Mouse (Mus musculus): ENCODE measurements around the gene Fmnl3. TPM values are rescaled to one million over a fixed set of nuclear protein-coding genes. Genes with fewer than 3 reads are reported as not detected.
A peak's percentile ranks its signal among the peaks of the same experiment; 100 is the strongest.

The Fmnl3 gene
- total RNA-seq (2021) = 10 to 100 TPM; 40.3 to 43.0 TPM

DNA sequence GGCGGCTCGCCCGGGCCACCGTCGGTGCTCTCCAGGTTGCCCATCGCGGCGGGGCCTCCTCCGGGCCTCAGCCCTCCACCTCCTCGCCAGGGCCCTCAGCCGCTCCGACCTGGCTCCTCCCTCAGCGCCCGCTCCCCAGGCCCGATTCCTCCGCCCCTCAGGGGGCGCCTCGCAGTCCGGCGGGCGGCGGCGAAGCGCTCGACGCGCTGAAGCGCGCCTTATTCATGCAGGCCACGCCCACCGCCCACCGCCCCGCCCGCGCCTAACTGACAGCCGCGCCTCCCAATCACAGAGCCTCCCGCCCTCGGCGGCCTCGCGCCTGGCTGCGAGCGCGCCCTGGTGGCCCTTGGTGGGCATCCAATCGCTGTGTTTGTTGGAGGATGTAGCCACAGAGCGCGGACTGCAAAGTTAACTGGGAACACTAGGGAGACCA is at the start of gene Fmnl3:
Gene Fmnl3 (minus strand): TSS at position 224 of the 433 bp plus-strand sequence.
- intact Hi-C loops (cut with DNase I) = loop anchor here (1.0 to 2.0 kb wide), 2 partner anchors 37 to 53 kb away; no protein-coding TSS in a partner anchor
- peak; percentile 98 to 99 for DNase-seq

DNA sequence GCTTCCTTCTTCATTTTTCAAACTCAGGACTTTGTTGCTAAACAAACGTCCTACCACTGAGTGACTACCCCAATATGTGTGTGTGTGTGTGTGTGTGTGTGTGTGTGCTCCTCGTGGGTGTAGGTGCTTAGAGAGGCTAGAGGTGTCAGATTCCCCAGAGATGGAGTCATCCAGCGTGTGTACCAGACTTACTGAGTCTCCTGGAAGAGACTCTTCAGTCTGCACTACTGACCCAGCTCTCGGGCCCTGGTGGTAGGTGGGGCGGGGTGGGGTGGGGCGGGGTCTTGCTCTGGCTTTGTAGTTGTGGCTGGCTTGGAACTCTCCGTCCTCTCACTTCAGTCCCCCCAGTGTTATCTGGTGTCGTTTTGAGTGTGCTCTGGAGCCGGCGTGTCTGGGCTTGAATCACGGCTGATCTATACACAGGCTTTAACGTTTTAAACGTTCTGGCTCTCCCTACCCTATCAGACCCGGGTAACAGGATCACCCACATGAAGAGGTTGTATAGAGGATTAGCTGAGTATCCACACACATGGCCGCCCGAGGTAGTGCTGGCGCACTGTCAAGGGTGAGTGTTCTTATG is 47.5 kb upstream of the Fmnl3 start:
- DNase-seq = no peak
- intact Hi-C loops (cut with DNase I) = no loop called here

DNA sequence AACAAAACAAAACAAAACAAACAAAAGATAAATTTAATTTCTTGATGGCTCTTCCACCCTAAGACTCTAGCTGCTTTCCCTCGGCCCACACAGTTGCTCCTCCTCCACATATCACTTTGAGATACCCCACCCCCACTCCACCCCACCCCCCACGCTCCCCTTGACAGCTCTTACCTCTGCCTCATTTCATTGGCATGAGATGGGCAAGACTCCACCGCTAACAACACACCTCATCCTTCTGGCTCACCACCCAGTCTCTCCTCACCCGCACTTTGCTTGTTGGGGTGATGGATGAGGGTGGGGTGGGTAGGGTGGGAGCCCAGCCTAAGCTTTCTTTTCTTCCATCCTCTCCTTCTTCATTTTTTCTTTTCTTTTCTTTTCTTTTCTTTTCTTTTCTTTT is 46.7 kb upstream of the Fmnl3 start:
- intact Hi-C loops (cut with DNase I) = loop anchor here (1.0 kb wide), 1 partner anchor 52 kb away; no protein-coding TSS in a partner anchor
- DNase-seq = no peak

DNA sequence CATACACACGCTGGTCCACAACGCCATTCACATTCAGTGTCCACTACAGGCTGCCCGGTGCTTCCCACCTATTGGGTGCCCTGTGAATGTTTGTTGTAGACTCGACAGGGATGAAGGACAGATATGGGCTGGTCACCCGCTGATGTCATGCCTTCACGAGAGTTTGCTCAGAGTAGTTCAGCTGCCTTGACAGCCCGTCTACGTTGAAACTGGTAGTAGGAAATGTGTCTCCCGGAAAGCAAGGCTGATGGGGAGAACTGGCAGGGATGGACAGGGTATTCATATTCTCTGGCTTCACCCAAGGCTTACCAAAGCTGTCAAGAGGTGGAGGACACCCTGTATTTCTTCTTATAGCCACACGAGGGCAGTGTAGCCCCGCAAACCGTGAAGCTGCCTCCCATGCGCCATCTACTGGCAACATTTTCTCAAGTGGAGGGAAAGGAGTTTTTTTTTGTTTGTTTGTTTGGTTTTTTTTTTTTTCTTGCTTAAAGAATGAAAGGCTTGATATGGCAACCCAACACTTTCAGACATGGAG is 46.1 kb upstream of the Fmnl3 start:
- intact Hi-C loops (cut with DNase I) = loop anchor here (1.0 kb wide), 1 partner anchor 53 kb away; no protein-coding TSS in a partner anchor
- peak; percentile 86 to 92 for DNase-seq

DNA sequence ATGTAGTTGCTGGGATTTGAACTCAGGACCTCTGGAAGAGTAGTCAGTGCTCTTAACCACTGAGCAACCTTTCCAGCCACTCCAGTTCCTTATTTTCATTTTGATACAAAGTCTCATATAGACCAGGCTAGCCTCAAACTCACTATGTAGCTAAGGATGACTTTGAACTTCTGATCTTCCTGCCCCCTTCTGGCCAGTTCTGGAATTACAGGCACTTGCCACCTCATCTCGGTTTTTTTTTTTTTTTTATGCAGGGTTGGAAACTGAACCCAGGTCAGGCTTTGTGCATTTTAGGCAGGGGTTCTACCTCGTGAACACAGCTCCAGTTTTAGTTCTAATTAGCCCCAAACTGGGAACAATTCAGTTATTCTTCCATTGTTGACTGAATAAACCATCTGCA is 45.5 kb upstream of the Fmnl3 start:
- intact Hi-C loops (cut with DNase I) = loop anchor here (1.0 kb wide), 1 partner anchor 54 kb away; no protein-coding TSS in a partner anchor
- peak; percentile 49 to 75 for DNase-seq

DNA sequence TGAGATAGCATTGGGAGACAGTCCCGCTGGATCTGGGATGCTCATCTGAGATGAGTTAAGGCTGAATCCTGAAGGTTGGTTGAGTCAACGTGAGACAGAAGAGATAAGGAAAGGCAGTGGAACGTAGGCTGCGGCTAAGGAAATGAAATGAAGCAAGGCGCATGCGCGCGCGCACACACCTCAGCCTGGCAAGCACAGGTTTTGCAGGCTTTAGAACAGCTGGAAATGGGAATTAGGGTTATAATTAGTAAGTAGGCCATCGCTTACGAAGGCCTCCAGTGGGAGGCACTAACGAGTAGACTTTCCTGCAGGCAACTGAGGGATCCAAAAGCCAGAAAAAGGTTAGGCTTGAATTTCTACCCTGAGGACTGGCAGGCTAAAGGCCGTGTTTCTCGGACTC is 41.5 kb upstream of the Fmnl3 start:
- intact Hi-C loops (cut with DNase I) = no loop called here

DNA sequence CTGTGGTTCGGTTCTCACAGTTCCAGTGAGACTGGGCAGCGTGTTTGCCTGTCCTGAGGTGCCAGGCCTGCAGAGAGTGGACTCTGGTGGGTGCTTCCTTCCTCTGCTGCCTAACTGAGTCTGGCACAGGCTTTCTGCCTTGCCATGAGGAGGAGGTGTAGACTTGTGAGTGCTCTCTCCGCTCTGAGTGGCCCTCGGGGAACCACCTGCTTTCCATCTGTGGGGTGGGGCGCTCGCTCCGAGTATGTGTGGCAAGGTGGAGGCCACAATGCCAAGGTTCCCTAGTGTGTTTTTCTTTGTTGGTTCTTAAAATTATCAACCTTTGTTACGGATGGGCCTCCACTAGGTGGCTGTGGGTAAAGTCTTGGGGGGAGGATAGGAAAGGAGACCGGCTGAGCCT is 38.6 kb upstream of the Fmnl3 start:
- intact Hi-C loops (cut with DNase I) = no loop called here
- DNase-seq = no peak

More for the DNA sequence above, 41.5 kb upstream of the Fmnl3 start:
- DNase-seq = no peak

DNA sequence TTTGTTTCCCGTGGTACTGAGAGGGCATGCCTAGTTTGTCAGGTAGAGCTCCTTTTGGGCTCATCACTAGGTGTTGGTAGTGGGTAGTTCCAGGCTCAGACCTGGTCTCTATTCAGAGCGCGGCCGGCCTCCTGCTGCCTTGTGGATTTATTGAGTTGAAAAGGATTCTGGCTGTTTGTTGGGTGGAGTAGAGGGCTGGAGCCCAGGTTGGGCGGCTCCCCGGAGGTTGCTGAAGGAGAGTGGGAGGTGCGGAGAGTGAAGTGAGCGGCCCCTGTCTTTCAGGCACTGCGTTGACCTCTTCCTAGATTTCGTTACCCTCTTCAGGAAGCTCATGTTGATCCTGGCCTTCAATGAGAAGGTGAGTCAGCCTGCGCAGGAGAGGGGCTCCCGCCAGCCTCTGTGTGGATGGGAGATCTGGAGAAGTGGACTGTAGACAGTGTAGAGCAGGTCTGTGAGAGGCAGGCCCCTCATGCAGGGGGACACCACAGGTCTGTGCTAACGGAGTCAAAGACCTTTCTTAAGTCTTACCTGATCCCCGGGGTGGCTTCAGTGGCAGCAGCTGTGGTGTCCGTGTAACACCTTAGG is 36.8 kb upstream of the Fmnl3 start:
- DNase-seq = no peak
- intact Hi-C loops (cut with DNase I) = no loop called here

DNA sequence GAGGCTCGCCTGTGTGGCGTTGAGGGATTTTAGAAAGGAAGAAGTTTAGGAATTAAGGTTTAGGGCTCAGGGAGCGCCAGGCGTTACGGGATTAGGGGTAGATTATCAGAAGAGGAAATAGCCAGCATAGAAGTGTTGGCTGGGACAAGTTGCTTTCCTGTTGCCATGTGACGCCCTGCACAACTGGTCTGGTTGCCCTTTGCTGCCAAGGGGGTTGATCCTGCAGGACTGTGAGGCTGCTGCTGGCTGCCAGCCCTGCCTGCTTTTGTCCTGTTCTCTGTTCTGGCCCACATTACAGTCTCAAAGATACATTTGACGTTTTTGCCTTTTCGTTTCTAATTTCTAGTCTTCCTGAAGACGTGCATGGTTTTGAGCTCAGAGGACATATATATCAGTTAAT is 34.9 kb upstream of the Fmnl3 start:
- peak; percentile 70 to 77 for DNase-seq
- intact Hi-C loops (cut with DNase I) = no loop called here

DNA sequence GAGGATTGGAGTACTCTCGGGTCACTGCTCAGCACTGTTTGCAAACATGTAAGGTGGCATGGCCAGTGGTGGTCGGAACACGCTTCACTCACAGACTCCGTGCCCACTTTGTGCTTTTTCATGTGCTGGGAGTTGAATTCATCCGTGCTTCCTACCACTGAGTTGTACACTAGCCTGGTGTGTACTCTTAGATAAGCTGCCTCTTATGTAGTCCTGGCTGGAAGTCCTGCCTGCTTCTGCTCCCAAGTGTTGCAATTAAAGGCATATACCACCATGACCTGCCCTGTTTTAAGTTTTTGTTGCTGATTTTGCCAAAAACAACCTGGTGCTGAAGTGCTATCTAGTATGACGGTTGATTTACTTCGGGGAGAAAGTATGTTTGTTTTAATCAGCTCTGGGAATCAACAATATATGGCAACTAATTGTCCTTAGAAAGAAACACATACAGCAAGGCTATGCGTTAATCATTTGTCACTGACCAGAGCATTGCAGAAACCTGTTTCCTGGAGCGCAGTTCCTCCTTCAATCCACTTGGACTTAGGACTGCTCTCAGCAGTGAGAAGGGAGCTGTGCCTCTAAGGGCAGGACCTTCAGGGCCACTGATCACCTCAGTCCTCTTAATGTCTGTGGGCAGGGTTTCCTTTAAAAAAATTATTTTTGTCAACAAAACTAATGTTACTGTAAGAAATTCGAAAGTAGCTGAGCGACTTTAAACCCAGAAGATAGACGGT is 33.0 kb upstream of the Fmnl3 start:
- intact Hi-C loops (cut with DNase I) = no loop called here
- no peak for DNase-seq

DNA sequence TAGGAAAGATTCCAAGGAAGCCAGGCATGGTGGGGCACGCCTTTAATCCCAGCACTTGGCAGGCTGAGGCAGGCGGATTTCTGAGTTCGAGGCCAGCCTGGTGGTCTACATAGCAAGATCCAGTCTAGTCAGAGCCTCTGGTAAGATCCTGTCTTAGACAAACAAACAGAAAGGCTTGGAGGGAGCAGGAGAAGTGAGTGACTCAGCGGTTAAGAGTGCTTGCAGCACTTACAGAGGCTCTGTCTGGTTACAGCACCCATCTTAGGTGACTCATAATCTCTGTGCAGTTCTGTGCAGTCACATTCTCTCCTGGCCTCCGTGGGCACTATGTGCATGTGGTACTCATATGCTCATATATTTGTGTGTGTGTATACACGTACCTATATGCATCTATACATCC is 30.3 kb upstream of the Fmnl3 start:
- intact Hi-C loops (cut with DNase I) = no loop called here
- no peak for DNase-seq

DNA sequence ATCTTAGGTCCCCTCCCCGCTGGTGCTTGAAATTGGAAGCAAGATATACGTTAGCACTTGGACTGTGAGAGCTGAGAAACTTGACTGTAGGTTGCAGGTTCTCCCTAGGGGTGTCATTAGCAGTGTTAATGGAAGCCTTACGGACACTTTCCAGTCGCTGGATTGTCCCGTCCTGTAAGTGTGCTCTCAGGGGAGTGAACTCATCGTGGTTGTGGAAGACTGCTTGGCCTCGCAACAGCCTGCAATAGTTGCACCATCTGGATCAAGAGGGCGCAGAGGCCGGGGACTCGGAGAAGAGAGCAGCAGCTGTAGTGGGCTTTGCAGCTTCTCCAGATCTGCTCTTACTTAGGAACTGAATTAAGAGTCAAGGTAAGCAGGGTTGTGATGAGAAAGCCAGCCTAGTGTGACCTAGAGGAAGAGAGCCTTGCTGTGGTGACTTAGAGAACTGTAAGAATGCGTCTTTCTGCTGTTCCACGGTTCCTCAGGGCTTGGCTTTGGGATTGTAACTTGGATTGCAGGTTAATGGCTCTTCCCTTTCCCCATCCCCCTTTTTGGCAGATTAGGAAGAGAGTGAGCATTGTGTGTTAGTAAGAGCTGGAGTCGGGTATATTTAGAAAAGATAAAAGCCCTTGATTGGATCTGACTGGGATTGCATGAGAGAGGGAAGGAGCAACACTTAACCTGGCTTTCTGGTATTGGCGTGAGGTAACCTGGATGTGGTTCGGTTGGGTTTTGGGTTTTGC is 29.4 kb upstream of the Fmnl3 start:
- DNase-seq = peak in 1 of 2 experiments; percentile 38
- intact Hi-C loops (cut with DNase I) = no loop called here

DNA sequence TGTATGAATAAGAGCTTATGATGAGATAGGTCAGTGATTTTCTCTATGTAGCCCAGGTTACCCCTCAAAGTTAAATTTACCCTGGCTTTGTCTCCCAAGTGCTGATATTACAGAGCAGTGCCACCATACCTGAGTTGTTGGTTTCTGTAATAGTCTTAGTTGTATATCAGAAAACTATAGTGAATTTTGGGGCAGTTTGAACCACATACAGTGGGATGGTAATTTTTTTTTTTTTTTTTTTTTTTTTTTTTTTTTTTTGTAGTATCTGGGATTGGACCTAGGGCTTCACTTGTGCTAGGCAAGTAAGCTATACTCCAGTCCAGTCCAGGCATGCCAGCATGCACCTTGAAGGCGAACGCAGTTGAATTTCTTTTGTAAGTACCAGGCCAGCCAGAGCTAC is 27.3 kb upstream of the Fmnl3 start:
- intact Hi-C loops (cut with DNase I) = no loop called here
- no peak for DNase-seq

DNA sequence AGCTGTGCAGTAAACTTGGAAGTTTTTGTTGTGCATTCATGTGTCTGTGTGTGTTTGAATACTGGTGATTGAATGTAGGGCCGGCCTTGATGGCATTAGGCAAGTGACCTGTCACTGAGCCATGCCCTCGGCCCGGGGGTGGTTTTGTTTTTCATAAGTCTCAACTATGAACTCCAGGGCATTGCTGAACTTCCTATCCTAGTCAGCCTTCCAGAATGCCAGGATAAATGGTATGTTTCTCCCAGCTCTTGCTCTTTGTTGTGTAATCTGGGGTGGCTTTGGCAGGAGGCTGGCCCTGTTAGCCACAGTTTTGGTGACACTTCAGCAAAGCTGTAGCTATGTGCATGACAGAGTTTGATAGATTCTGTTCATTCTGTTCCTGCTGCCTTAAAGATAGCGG is 26.6 kb upstream of the Fmnl3 start:
- intact Hi-C loops (cut with DNase I) = no loop called here
- no peak for DNase-seq

DNA sequence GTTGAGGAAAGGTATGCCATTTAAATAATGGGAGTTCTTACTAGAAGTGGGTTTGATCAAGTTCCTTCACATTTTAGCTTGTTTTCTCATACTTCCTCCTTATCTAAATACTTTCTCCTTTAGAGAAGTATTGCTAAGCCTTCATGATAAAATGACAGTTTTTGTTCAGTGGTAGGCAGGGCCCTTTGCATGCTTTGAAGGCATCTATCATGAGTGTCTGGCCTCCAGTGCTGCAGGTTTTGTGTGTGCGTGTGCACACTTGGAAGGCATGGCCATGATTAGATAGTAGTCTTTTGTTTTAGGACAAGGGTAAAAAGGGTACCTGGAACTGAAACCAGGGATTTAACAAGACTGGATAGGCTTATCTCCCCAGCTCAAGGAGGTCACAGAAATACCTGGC is 26.2 kb upstream of the Fmnl3 start:
- intact Hi-C loops (cut with DNase I) = no loop called here

DNA sequence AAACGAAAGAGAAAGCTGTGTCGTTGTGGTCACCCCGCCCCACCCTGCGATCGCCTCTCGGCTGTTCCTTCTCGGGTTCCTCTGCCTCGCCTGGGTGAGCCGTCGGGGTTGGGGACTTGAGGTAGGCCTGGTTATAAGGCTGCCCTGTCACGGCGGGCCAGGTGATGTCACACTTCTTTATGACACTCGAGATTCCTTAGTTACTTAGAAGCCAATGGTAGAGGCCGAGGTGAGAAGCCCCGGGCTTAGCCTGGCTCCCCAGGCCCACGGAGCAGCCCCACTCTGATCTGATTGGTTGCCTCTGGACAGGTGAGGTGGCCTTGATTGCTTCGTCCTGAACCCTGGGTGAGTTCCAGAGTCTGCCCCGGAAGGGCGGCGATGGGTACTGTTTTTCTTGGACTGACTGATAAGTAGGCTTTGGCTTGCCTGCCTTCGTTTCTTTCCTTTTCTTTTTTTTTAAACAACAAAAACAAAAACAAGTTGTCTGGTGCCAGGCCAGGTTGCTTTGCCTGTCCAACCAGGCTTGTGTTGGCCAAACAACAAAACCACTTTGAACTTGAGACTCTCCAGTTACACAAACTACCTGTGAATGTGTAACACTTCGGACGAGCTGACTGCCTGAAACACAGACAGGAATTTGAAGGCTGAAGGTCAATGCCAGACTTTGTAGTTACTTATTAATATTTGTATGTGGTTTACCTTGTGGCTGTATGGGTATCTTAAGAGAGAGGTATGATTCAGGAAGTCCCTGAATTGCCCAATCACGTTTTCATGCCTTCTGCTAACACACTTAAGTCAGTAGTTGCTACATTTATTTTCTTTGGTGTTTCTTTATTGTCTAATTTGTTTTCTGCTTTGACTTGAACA is 23.3 kb upstream of the Fmnl3 start:
- DNase-seq = peak in 1 of 2 experiments; percentile 75
- intact Hi-C loops (cut with DNase I) = no loop called here

More for the DNA sequence above, 26.2 kb upstream of the Fmnl3 start:
- DNase-seq = no peak

DNA sequence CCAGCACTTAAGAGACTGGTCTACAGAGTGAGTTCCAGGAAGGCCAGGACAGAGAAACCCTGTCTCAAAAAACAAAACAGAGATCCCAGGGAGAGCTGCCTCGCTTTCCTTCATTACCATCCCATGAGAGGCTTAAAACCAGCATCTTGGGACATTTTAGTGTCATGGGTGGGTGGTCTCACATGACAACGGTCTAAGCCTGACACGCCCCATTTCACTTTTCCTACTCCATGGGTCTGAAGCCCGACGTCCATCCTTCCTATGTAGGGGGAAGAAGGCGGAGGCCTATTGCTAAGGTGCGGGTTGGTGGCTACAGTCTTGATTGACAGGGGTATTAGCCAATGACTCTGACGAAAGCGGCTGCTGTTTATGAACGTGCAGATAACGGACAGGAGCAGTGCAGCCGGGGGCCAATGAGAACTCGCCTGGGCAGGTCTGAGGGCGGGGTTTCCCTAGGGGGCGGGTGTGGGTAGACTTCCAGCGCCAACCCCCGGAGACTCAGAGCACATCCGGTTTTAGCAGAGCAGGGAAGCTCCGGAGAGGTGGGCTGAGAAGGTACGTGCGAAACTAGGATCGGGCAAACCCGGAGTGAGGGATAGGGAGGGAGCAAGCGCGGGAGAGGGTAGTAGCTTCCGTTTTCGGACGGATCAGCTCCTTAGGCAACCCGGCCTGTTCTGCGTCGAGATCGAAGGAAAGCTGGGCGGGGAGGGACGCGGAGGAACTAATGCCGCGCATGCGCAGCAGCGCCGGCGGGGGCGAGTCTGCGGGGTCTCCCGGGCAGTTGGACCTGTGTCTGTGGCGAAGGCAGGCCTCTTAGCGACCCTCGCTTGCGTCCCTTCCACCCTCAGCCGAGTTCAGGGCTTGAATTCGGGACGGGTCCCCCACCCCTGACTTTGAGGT is 22.5 kb upstream of the Fmnl3 start, which contains the start of gene Tmbim6:
Gene Tmbim6 (plus strand): TSS at position 397 of the 900 bp plus-strand sequence.
- intact Hi-C loops (cut with DNase I) = no loop called here
- peak; percentile 99 to 100 for DNase-seq

DNA sequence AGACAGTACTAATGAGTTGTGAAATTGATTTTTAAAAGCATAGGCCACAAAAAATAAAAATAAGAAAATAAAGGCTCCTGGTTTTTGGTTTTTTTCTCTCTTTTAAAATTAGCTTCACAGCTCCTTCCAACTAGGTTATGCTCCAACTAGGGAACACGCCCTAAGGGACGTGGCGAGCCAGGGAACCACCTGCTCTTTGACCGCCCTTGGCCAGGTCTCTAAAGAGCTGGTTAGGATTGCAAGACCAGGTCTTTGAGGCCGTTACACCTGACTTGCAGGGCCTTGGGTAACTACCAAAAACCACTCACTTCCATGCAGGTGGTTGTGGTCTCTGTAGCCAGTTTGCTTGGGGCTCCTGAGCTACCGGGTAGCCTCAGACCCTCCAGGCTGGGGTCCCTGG is 21.7 kb upstream of the Fmnl3 start:
- DNase-seq = no peak
- intact Hi-C loops (cut with DNase I) = loop anchor here (2.0 kb wide), 1 partner anchor 19 kb away; no protein-coding TSS in a partner anchor
